Mouse (Mus musculus) ES-CJ7 (cell line): Measurements from ENCODE around the gene Gm49721.
"Not testable (repeated sequence)": the region's sequence is repeated elsewhere in the genome, so short reads cannot be mapped to it uniquely, and the experiment has no call there.

Experiments
- DNase-seq: peaks from one replicate; pipeline ENCODE4 v3.0.0; 2011; ENCODE audit warnings: low read depth, low spot score

Gene Gm49721

DNA sequence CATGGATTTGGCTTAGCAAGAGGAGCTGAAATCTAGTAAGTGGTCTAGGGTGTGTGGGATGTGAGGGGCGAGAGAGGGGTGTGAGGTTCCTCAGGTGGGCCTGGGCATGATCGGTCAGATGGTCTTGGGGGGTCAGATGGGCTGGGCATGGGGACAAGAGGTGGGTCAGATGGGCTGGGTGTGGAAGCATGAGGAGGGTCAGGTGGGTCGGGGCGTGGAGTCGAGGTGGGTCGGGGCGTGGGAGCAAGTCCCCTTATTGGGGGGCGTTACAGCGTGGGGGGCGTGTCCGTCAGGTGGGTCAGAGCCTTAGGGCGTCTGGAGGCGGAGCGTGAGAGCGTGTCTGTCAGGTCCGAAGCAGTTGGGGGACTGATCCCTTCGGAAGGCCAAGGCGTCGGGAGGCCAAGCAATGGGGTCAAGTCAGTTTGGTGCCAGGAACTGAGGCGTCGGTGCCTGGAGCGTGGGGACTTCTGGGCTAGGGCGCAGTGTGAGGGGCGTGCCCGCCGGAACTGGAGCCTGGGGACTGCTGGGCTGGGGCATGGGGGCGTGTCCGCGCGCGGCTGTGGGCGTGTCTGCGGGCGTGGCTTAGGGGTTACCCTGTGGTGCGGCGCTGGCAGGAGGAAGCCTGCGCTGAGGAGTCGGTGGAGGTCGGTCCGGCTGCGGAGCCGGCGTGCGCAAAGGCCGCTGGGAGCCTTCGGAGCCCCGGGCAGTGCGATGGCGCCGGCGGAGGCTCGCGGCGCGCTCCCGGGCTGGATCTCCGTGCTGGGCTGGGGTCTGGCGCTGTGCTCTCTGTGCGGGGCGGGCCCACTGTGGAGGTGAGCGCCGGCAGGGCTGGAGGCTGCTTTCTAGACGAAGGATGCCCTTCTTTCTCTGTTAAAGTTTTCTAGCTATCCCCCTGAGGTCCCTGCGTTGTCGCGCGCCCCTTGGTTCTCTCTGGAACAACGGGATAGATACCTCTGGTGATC lies at the start of gene Gm49721:
Gm49721 (plus strand) TSS at position 618 of the 962 bp plus-strand sequence.
- peak; percentile 40 for DNase-seq

DNA sequence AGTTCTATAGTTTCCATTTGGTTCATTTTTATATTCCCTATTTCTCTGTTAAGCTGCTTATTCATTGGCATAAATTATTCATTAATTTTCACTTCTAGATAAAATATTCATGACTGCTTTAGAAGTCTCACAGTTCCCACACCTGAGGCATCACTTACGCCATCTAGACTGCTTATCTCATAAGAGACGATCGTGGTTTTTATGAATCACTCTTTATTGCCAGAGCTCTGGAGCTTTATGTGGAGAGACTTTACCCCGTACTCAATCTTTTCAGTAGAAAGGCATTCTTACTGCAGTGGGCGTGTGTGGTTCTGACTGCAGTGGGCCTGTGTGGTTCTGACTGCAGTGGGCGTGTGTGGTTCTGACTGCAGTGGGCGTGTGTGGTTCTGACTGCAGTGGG lies 47.1 kb upstream of the Gm49721 start:
- DNase-seq: not testable (repeated sequence)

- not testable (repeated sequence) for DNase-seq
Observed at GRCm38 (mm10) chr17:6942560-6942959, 36.1 kb upstream of the Gm49721 start.

- not testable (repeated sequence) for DNase-seq
Observed at GRCm38 (mm10) chr17:6947637-6947983, 31.1 kb upstream of the Gm49721 start.

DNA sequence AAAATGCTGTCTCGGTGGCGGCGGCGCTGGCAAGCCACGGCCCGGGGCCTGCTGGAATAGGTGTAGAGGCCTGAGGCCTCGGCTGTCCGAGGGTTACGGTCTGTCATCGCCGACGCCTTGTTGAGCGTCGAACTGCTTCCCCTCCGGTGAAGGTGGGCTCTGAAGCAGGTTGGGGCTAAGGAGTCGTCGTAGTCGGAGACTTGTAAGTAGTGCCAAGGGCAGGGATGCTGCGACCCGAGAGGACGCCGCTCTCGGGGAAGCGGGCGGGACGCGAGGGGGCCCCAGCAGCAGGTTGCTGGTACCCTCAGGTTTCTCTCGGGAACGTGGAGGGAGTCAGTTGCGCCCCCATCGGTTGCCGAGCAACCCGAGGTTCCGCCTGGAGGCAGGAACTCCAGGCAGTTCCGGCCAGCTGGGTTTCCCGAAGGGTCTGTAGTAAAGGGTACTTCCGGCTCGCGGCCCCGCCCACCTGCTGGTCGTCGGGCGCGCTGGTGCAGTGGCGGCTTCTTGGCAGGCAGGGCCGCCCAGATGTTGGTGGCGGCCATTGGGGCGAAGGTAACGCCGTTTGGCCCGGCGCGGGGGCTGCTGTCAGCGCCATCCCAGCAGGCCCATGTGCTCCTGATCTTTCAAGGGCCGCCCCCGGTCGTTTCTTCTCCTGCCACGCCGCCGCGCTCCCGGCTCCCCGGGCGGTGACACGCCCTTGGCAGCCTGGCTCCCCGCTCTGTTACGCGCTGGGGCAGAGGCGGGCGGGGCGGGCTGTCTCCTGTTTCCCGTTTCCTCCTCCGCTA lies 30.5 kb upstream of the Gm49721 start, which contains the start of gene Rsph3b:
Rsph3b (minus strand) TSS at position 699 of the 785 bp plus-strand sequence.
- DNase-seq: peak; percentile 55

DNA sequence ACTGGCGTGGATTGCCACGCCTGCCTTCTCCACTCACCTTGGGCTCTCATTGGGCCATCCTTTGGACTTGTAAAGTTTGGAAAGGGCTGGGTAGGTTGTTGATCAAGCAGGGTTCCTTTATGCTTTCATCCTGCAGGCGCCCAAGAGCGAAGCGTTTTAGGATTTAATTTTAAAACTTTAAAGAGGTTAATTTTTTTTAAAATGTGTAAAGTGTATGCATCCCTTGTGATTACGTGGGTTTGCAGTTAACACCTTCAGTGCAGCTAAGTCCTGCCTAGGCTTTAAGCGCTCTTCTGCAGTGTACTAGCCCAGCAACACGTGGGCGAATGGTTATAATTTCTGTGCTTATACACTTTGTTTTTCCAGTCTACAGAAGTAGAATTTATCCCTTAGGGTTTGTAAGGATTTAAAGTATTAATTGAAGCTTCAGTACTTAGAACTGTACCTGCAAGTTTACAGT lies 29.9 kb upstream of the Gm49721 start:
- not testable (repeated sequence) for DNase-seq

GRCm38 (mm10) chr17:6958881-6959280 lies 19.8 kb upstream of the Gm49721 start:
- DNase-seq: not testable (repeated sequence)

DNA sequence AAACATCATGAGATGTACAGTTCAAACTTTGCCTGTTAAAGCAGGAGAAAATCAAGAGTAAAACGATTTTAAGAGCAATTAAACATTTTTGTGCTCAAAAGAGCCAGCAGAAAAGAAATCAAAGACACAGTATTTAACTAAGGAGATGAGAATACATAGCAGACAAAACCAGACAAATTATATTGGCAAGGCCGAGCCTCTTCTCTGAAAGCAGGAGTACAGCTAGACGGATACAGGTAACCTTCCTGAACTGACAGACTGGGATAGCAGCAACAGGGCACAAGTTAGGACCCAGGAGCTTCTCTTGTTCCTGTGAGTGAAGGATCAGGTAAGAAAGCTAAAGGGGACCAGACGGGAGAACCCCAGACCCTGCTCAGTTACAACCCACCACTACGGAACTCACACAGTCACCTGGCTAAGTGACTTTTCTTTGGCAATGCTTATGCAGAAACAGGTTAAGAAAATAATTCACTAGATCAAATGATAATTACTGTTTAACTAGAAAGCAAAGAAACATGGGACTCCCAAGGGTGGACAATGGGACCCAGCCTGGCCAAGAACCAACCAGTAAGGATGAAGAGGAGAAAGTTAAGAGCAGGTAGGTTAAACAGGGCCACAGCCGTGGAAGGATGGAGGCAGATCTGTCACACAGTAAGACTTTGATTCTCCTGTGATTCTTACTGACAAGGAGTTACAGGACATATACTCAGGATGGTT lies 19.0 kb upstream of the Gm49721 start:
- DNase-seq: not testable (repeated sequence)

DNA sequence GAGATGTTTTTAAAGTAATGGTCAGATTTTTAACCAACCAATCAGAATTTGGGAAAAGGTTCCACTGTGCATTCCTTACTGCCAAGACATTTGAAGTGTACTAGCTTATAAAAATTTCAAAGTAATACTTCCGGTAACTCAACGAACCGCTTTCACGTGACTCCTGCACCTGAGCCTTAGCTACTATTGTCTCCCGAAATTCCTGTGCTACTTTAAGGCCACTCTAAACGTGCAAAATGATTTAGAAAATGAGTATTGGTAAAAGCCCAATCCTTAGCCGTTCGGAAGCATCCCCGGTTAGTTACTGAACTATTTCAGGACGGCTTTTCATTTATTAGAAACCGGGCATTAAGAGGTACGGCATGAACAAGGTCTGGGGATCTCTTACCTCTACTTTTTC lies 18.4 kb upstream of the Gm49721 start:
- DNase-seq: not testable (repeated sequence)

DNA sequence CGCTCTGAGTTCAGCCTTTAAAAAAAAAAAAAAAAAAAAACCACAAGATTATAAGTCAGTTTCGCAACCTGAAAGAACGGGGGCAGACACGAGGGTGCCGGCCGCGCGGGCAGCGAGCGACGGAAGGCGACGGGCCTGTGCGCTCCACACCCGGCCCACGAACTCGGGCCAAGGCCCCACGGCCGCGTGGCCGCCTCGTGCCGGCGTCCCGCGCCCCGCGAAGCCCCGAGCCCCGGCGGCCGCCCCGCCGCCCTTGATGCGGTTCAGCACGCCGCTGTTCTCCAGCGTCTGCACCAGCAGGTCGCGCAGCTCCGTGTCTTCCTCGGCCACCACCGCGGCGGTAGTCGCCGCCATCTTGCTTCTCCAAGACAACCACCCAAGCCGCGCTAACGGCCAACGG lies 17.9 kb upstream of the Gm49721 start, which contains the start of gene Tagap1:
Tagap1 (minus strand) TSS at position 381 of the 400 bp plus-strand sequence.
- not testable (repeated sequence) for DNase-seq

DNA sequence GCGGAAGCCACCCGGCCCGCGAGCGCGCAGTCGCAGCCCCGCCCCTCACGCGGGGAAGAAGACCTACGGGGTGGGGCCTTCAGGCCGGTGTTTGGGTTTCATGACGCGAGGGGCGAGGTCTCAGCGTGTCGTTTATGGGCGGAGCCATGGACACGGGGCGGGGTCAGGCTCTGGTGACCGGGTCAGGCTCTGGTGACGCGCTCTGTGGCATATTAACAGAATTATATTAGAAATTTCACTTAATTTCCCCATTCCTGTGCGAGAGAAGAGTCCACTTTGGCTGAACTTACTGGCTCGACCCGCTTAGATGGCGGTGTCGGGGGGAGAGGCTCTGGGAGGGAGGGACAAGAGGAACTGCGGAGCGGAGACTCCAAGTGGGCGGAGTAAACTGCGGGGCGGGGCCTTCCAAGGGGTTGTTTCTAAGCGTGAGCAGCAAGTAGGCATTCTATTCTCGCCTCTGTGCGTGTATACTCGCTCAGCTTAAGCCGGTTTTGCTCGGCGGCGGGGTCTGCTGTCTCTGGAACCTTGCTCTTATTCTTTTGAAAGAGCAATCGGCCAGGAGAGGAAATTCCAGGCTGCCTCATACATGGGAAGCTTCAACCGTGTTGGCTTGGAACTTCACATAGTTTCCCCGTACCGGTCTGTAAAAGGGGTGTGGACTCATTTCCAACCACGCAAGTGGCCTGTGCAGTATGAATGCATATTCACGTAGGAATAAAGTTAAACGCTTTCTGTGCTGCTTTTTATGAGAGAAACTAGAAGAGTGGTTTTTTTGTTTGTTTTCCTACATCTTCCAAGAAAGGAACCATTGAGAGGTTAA lies 17.3 kb upstream of the Gm49721 start:
- not testable (repeated sequence) for DNase-seq

- not testable (repeated sequence) for DNase-seq
Observed at GRCm38 (mm10) chr17:6962339-6962738, 16.4 kb upstream of the Gm49721 start.

GRCm38 (mm10) chr17:6962936-6963335 lies 15.8 kb upstream of the Gm49721 start:
- DNase-seq: not testable (repeated sequence)

- DNase-seq: peak; percentile 52
Observed at GRCm38 (mm10) chr17:6965364-6965763, 13.3 kb upstream of the Gm49721 start.

DNA sequence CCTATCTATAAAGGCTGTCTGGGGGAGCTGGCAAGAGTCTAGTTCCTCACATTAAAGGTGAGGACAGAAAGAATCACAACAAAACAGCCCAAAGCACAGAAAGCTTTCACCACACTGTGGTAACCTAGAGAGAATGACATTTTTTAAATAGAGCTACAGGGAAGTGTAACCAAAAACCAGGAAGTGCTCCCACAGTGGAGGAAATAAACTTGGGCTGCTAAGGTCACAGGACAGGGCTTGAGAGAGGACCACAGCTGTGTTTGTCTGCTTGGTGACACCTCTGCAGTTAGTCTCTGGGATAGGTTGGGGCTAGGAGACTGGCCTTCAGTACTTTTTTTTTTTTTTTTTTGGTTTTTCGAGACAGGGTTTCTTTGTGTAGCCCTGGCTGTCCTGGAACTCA lies 11.0 kb upstream of the Gm49721 start:
- not testable (repeated sequence) for DNase-seq

GRCm38 (mm10) chr17:6970334-6970733 lies 8.4 kb upstream of the Gm49721 start, which contains the start of gene Rnaset2b:
Gene Rnaset2b (plus strand): TSS chr17:6970634.
- not testable (repeated sequence) for DNase-seq

DNA sequence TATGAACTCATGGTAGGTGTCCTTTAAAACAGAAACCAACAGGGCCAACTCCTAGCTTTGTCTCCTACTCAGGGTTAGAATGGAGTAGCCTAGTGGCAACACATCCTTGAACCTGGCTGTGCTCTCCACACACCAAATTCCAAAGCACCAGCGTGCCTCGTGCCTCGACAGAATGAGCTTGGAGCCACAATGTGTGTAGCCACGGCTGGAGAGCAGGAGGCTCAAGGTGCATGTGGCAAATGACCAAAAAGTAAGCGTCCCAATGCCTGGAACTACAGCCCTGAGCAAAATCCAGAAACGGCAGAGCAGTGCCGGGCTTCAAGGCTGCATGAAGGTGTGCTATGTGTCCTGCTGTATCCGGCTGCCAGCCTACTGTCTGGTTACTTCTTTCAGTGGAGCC lies 7.5 kb upstream of the Gm49721 start:
- not testable (repeated sequence) for DNase-seq

DNA sequence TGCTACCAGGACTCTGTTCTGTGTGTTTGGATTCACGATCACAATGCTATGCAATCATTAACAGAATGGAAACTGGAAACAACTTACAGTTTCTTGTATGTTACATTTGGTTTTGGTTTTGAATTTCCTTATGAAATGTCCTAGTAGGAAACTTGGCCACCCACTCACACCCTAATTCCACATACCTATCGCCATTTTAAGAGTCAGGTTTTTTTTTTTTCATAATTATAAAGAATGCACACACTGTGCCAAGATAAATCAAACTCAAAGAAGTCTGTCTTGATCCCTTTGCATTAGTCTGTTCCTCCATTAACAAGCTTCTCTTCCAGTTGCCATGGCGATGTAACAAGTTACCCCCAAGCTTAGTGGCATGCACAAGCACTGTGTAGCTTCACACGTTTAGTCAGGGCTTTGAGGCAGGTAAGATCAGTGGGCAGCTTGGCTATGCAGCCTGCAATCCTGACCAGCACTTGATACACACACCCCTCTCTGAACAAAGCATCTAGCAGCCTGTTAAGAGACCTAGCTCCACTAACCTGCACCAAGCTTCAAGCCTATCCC lies 5.8 kb upstream of the Gm49721 start:
- not testable (repeated sequence) for DNase-seq

DNA sequence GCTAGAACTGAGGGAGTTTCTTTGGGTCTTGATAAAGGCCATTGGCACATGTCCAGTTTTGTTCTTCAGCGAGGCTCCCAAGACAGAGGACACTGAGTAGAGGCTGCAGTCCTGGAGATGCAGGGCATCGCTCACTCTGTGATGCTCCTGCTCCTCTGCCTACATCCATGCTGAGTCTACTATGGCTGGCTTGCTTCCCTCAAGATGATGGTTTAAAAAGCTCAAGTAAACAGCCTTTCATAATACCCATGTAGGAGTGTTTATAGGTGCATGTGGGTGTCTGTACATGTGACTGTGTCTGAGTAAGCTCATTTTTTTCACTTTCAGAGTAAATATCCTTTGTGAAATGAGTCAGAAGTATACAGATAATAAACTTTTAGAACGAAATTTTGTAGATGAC lies 3.7 kb upstream of the Gm49721 start:
- not testable (repeated sequence) for DNase-seq

- not testable (repeated sequence) for DNase-seq
Observed at GRCm38 (mm10) chr17:6979380-6979779, 676 bp downstream of the Gm49721 start.
